Mouse (Mus musculus) forebrain, embryonic 11.5 days (tissue): ENCODE results near the gene Trim67. TPM values are rescaled to one million over a fixed set of nuclear protein-coding genes. Genes with fewer than 3 reads are reported as not detected.

Experiments used
- ATAC-seq: fragments of 200-750 bp; cut with Nextera tagmentation; replicated peaks from 2 replicates; pipeline ENCODE4 v1.8.0; 2017; ENCODE audit warnings: moderate TSS enrichment; ENCODE audit not compliant: low FRiP score
- DNase-seq: peaks from one replicate; pipeline ENCODE4 v3.0.0-alpha.2; 2017; ENCODE audit warnings: low spot score
- H3K27ac ChIP-seq: fragments of 300-500 bp; sonication (generic); 2 replicates; pipeline ENCODE4 v1.5.1; 2014; ENCODE audit warnings: low read depth, low read length
- H3K27me3 ChIP-seq: fragments of 300-500 bp; sonication (generic); 2 replicates; pipeline ENCODE4 v1.6.1; 2014; ENCODE audit warnings: mild to moderate bottlenecking, low read length, mixed read lengths; ENCODE audit not compliant: control insufficient read depth, insufficient read depth
- H3K36me3 ChIP-seq: fragments of 300-500 bp; sonication (generic); 2 replicates; pipeline ENCODE4 v1.6.1; 2014; ENCODE audit warnings: mild to moderate bottlenecking, low read length, moderate library complexity, mixed read lengths; ENCODE audit not compliant: control insufficient read depth, insufficient read depth
- H3K4me1 ChIP-seq: fragments of 300-500 bp; sonication (generic); replicated peaks from 2 replicates; pipeline ENCODE4 v1.6.1; 2014; ENCODE audit warnings: low read length, mixed read lengths; ENCODE audit not compliant: control insufficient read depth, insufficient read depth
- H3K4me2 ChIP-seq: fragments of 300-500 bp; sonication (generic); 2 replicates; pipeline ENCODE4 v1.6.1; 2014; ENCODE audit warnings: low read depth, mild to moderate bottlenecking, low read length, moderate library complexity, mixed read lengths; ENCODE audit not compliant: severe bottlenecking
- H3K4me3 ChIP-seq: fragments of 300-500 bp; sonication (generic); 2 replicates; pipeline ENCODE4 v1.5.1; 2014; ENCODE audit warnings: low read depth, low read length
- H3K9ac ChIP-seq: fragments of 300-500 bp; sonication (generic); 2 replicates; pipeline ENCODE4 v1.6.1; 2014; ENCODE audit warnings: low read length
- H3K9me3 ChIP-seq: fragments of 300-500 bp; sonication (generic); 2 replicates; pipeline ENCODE4 v1.6.1; 2016; ENCODE audit warnings: low read length, mixed read lengths; ENCODE audit not compliant: control insufficient read depth
- WGBS: fragments of 180-500 bp; shearing (Covaris S2); extraction: QIAGEN DNeasy Blood & Tissue Kit; methylation state at CpG from one replicate; pipeline ENCODE4 v1.1.7; 2014; 5-methylcytosine and 5-hydroxymethylcytosine counted together
- polyA plus RNA-seq: library from polyadenylated mRNA; unstranded; fragments of >200 nt; fragmentation: Nextera tagmentation; extraction: Ambion mirVana; gene quantifications from 2 replicates; pipeline ENCODE4 v1.2.1, GENCODE M21; 2014

Trim67 gene
- polyA plus RNA-seq, 1 experiment from 2014 or later, result 2.2 TPM

DNA sequence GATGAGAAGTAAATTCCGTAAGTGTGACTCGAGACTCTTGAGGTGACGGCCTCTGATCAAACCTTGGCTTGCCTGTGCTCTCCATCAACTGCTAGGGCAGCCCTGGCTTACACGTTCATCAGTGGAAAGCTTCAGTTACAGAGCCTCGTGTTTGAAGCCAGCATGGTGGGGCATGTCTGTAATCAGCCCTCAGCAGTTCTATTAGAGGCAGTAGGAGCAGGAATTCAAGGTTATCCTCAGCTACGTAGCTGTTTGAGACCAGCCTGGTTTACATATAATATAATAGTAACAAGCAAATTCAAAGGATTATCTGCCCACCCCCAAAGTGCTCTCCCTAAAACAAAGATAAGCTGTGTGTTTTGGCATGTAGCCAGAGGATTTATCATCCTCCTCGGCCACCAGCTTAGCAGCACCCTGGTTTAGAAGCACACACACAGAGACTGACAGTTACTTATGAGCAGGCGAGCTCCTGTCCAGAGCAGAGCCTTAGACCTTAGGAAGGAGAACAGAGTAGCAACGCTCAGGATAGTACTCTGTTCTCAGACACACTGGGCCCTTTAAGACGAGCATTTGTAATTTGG lies 86.1 kb downstream of the Trim67 start:
- Histone ChIP-seq H3K27me3 (no peaks in the 10 kb centered on the region), H3K36me3 (peaks cover 14% of the 10 kb centered on the region)
- 91% methylated on average over 10 of the region's 10 CpGs for WGBS

More for the DNA sequence above, 86.1 kb downstream of the Trim67 start:
- H3K4me1 ChIP-seq, result no peaks in the 10 kb centered on the region
- no peak overlapping the region for H3K4me2 ChIP-seq
- H3K4me3 ChIP-seq, result no peak overlapping the region
- no peak overlapping the region for H3K9ac ChIP-seq
- no peaks in the 10 kb centered on the region for H3K9me3 ChIP-seq
- no peak for ATAC-seq
- H3K27ac ChIP-seq, result no peak overlapping the region
- DNase-seq, result no peak

Other genes starting within 250 kb of the Trim67 start
- gene Agt, start 223.4 kb upstream of the Trim67 start, polyA plus RNA-seq, result not detected in 2 replicates
- 0.15 TPM in 1 of 2 replicates, not detected in the other for gene Capn9, start 217.0 kb upstream of the Trim67 start, polyA plus RNA-seq
- gene 2310022B05Rik, start 129.7 kb upstream of the Trim67 start, polyA plus RNA-seq, result 23.5 and 26.6 TPM in 2 replicates
- gene Ttc13, start 71.1 kb upstream of the Trim67 start, polyA plus RNA-seq, result 60.3 and 63.2 TPM in 2 replicates
- 34.1 and 38.2 TPM in 2 replicates for gene Arv1, start 71.0 kb upstream of the Trim67 start, polyA plus RNA-seq
- 1.2 and 1.4 TPM in 2 replicates for gene Fam89a, start 41.3 kb upstream of the Trim67 start, polyA plus RNA-seq
- 153 TPM in 2 replicates for gene Gnpat, start 69.9 kb downstream of the Trim67 start, polyA plus RNA-seq
- gene 2810004N23Rik, start 70.0 kb downstream of the Trim67 start, polyA plus RNA-seq, result 56.7 and 59.1 TPM in 2 replicates
- gene Exoc8, start 104.6 kb downstream of the Trim67 start, polyA plus RNA-seq, result 10.3 and 11.6 TPM in 2 replicates
- gene Sprtn, start 104.8 kb downstream of the Trim67 start, polyA plus RNA-seq, result 11.1 and 12.3 TPM in 2 replicates
- gene Egln1, start 156.2 kb downstream of the Trim67 start, polyA plus RNA-seq, result 20.7 and 22.2 TPM in 2 replicates
- 126 and 130 TPM in 2 replicates for gene Tsnax, start 219.9 kb downstream of the Trim67 start, polyA plus RNA-seq